Mouse (Mus musculus) embryonic facial prominence, embryonic 15.5 days (tissue): ENCODE data around the gene Gm45623. TPM values are rescaled to one million over a fixed set of nuclear protein-coding genes. Genes with fewer than 3 reads are reported as not detected.

Source experiments
- polyA plus RNA-seq: library from polyadenylated mRNA; unstranded; fragments of >200 nt; fragmentation: Nextera tagmentation; extraction: Ambion mirVana; gene quantifications from 2 replicates; pipeline ENCODE4 v1.2.1, GENCODE M21; 2015

Gene Gm45623
- polyA plus RNA-seq, 1 experiment from 2014 or later = 0.99 TPM

Other genes with a start within 250 kb of the Gm45623 start
- gene Fbxl21, start 231.4 kb downstream of the Gm45623 start, polyA plus RNA-seq = 2.1 and 2.4 TPM in 2 replicates
- not detected in 2 replicates for gene Lect2, start 205.3 kb downstream of the Gm45623 start, polyA plus RNA-seq
- 64.4 and 68.3 TPM in 2 replicates for gene Tgfbi, start 144.3 kb downstream of the Gm45623 start, polyA plus RNA-seq
- 31.7 and 32.1 TPM in 2 replicates for gene Smad5, start 50.8 kb downstream of the Gm45623 start, polyA plus RNA-seq
- 0.12 TPM in 1 of 2 replicates, not detected in the other for gene Trpc7, start 142.2 kb upstream of the Gm45623 start, polyA plus RNA-seq